Mouse (Mus musculus) testis, adult 2 months (tissue): ENCODE data around the gene Ifnar1. TPM values are rescaled to one million over a fixed set of nuclear protein-coding genes. Genes with fewer than 3 reads are reported as not detected.

Source experiments
- H3K27ac ChIP-seq: fragments of 200-500 bp; 2 replicates; pipeline ENCODE4 v1.5.1; 2012; ENCODE audit warnings: low read depth, low read length; ENCODE audit not compliant: control insufficient read depth, insufficient read depth
- H3K27me3 ChIP-seq: fragments of 200-500 bp; 2 replicates; pipeline ENCODE4 v1.6.1; 2012; ENCODE audit warnings: mild to moderate bottlenecking, low read length, moderate library complexity; ENCODE audit not compliant: control insufficient read depth, insufficient read depth
- H3K36me3 ChIP-seq: fragments of 200-500 bp; 2 replicates; pipeline ENCODE4 v1.6.1; 2012; ENCODE audit warnings: mild to moderate bottlenecking, low read length; ENCODE audit not compliant: control insufficient read depth, insufficient read depth
- H3K4me1 ChIP-seq: fragments of 200-500 bp; 2 replicates; pipeline ENCODE4 v1.6.1; 2012; ENCODE audit warnings: low read length; ENCODE audit not compliant: control insufficient read depth, insufficient read depth
- H3K4me3 ChIP-seq: fragments of 200-500 bp; 2 replicates; pipeline ENCODE4 v1.5.1; 2012; ENCODE audit warnings: low read depth, mild to moderate bottlenecking, low read length, moderate library complexity, mixed read lengths; ENCODE audit not compliant: control insufficient read depth
- CTCF ChIP-seq: fragments of 200-500 bp; IDR thresholded peaks from 2 replicates; pipeline ENCODE4 v1.5.1; 2012; ENCODE audit warnings: low read depth, mild to moderate bottlenecking, inconsistent platforms, low read length, moderate library complexity; ENCODE audit not compliant: control insufficient read depth, insufficient read depth, insufficient replicate concordance
- POLR2A ChIP-seq: fragments of 200-500 bp; IDR thresholded peaks from 2 replicates; pipeline ENCODE4 v1.6.1; 2012; ENCODE audit warnings: low read depth, mild to moderate bottlenecking, inconsistent platforms, low read length, moderate library complexity; ENCODE audit not compliant: control insufficient read depth
- polyA plus RNA-seq: library from polyadenylated mRNA; depleted of rRNA; stranded (reverse); fragments of >200 nt; gene quantifications from 2 replicates; pipeline ENCODE4 v1.2.3, GENCODE M21; 2012

Ifnar1 gene
- polyA plus RNA-seq, 1 experiment, result 7.9 TPM

GRCm38 (mm10) chr16:91451949-91452348 is 33.1 kb upstream of the Ifnar1 start:
- Histone ChIP-seq H3K4me1 (no peaks in the 10 kb centered on the region), H3K27ac (no peak overlapping the region), H3K4me3 (no peak overlapping the region), H3K36me3 (no peaks in the 10 kb centered on the region), H3K27me3 (no peaks in the 10 kb centered on the region)
- no peak for TF ChIP-seq POLR2A
- no peak for TF ChIP-seq CTCF

- no peak for TF ChIP-seq CTCF
- Histone ChIP-seq H3K4me1 (no peaks in the 10 kb centered on the region), H3K27ac (no peak overlapping the region), H3K4me3 (no peak overlapping the region), H3K27me3 (no peaks in the 10 kb centered on the region), H3K36me3 (no peaks in the 10 kb centered on the region)
These were observed 32.6 kb upstream of the Ifnar1 start for GRCm38 (mm10) chr16:91452363-91452896.

- H3K36me3 ChIP-seq, result no peaks in the 10 kb centered on the region
- H3K4me3 ChIP-seq, result no peak overlapping the region
- no peaks in the 10 kb centered on the region for H3K27me3 ChIP-seq
- no peak overlapping the region; the same call in 1 of the 2 replicates for H3K27ac ChIP-seq
- no peak for TF ChIP-seq POLR2A
- TF ChIP-seq CTCF, result no peak
- H3K4me1 ChIP-seq, result no peaks in the 10 kb centered on the region
These were observed 29.2 kb upstream of the Ifnar1 start for GRCm38 (mm10) chr16:91455868-91456267.

- no peaks in the 10 kb centered on the region for H3K4me1 ChIP-seq
- no peak overlapping the region for H3K27ac ChIP-seq
- H3K27me3 ChIP-seq, result no peaks in the 10 kb centered on the region
- no peak overlapping the region for H3K4me3 ChIP-seq
- no peaks in the 10 kb centered on the region for H3K36me3 ChIP-seq
- TF ChIP-seq CTCF (no peak), POLR2A (no peak)
These were observed 26.7 kb upstream of the Ifnar1 start for GRCm38 (mm10) chr16:91458301-91458746.

- Histone ChIP-seq H3K36me3 (no peaks in the 10 kb centered on the region), H3K27ac (no peak overlapping the region), H3K4me1 (no peaks in the 10 kb centered on the region), H3K4me3 (no peak overlapping the region), H3K27me3 (no peaks in the 10 kb centered on the region)
- no peak for TF ChIP-seq POLR2A
- no peak for TF ChIP-seq CTCF
These were observed 26.1 kb upstream of the Ifnar1 start for GRCm38 (mm10) chr16:91458976-91459375.

GRCm38 (mm10) chr16:91459396-91459795 is 25.6 kb upstream of the Ifnar1 start:
- Histone ChIP-seq H3K36me3 (no peaks in the 10 kb centered on the region), H3K4me1 (no peaks in the 10 kb centered on the region), H3K27ac (no peak overlapping the region), H3K27me3 (no peaks in the 10 kb centered on the region), H3K4me3 (no peak overlapping the region)
- TF ChIP-seq POLR2A (no peak), CTCF (no peak)

GRCm38 (mm10) chr16:91459841-91460370 is 25.1 kb upstream of the Ifnar1 start:
- peaks cover 3% of the 10 kb centered on the region for H3K4me1 ChIP-seq
- H3K36me3 ChIP-seq, result no peaks in the 10 kb centered on the region
- H3K27me3 ChIP-seq, result no peaks in the 10 kb centered on the region
- H3K27ac ChIP-seq, result no peak overlapping the region
- TF ChIP-seq CTCF (no peak), POLR2A (no peak)
- H3K4me3 ChIP-seq, result no peak overlapping the region
